Mouse (Mus musculus) monocyte, adult 2 months (primary cell): Measurements from ENCODE around the gene Tspan14.

Source experiments
- DNase-seq, 2 experiments: peaks; one replicate each; pipeline ENCODE4 v3.0.0; 2022; ENCODE audit warnings: low spot score in 2 of 2, low read depth in 1 of 2

Tspan14 gene

GRCm38 (mm10) chr14:40952715-40953114 is 13.9 kb downstream of the Tspan14 start:
- DNase-seq: no peak

GRCm38 (mm10) chr14:40952301-40952700 is 14.3 kb downstream of the Tspan14 start:
- no peak for DNase-seq

GRCm38 (mm10) chr14:40949730-40950614 is 16.6 kb downstream of the Tspan14 start:
- no peak for DNase-seq

- no peak for DNase-seq
Measured at GRCm38 (mm10) chr14:40949047-40949446, 17.6 kb downstream of the Tspan14 start.

GRCm38 (mm10) chr14:40948522-40948921 is 18.1 kb downstream of the Tspan14 start:
- no peak for DNase-seq

- no peak for DNase-seq
Measured at GRCm38 (mm10) chr14:40947431-40948394, 18.9 kb downstream of the Tspan14 start.

- no peak for DNase-seq
Measured at GRCm38 (mm10) chr14:40943802-40944201, 22.8 kb downstream of the Tspan14 start.

GRCm38 (mm10) chr14:40942429-40942828 is 24.2 kb downstream of the Tspan14 start:
- DNase-seq: no peak

- no peak for DNase-seq
Measured at GRCm38 (mm10) chr14:40938380-40938987, 28.1 kb downstream of the Tspan14 start.

GRCm38 (mm10) chr14:40937052-40937451 is 29.6 kb downstream of the Tspan14 start:
- no peak for DNase-seq

- DNase-seq: no peak
Measured at GRCm38 (mm10) chr14:40935481-40935880, 31.1 kb downstream of the Tspan14 start.

- DNase-seq: no peak
Measured at GRCm38 (mm10) chr14:40935054-40935453, 31.6 kb downstream of the Tspan14 start.

GRCm38 (mm10) chr14:40933328-40933727 is 33.3 kb downstream of the Tspan14 start:
- no peak for DNase-seq

- DNase-seq: no peak
Measured at GRCm38 (mm10) chr14:40932225-40932624, 34.4 kb downstream of the Tspan14 start.

- DNase-seq: no peak
Measured at GRCm38 (mm10) chr14:40931115-40931829, 35.3 kb downstream of the Tspan14 start.

- no peak for DNase-seq
Measured at GRCm38 (mm10) chr14:40929943-40930342, 36.7 kb downstream of the Tspan14 start.

GRCm38 (mm10) chr14:40928897-40929296 is 37.7 kb downstream of the Tspan14 start:
- DNase-seq: no peak

GRCm38 (mm10) chr14:40927041-40927440 is 39.6 kb downstream of the Tspan14 start:
- DNase-seq: no peak

- DNase-seq: peak in 1 of 2 experiments; percentile 22
Measured at GRCm38 (mm10) chr14:40924378-40925113, 42.1 kb downstream of the Tspan14 start.

GRCm38 (mm10) chr14:40921241-40921640 is 45.4 kb downstream of the Tspan14 start:
- no peak for DNase-seq
